Mouse (Mus musculus) layer of hippocampus, adult 2 months (tissue): ENCODE measurements around the gene 9130019O22Rik. TPM values are rescaled to one million over a fixed set of nuclear protein-coding genes. Genes with fewer than 3 reads are reported as not detected.
A peak's percentile ranks its signal among the peaks of the same experiment; 100 is the strongest.
"Not testable (repeated sequence)": the region's sequence is repeated elsewhere in the genome, so short reads cannot be mapped to it uniquely, and the experiment has no call there.

Experiments used
- DNase-seq, 2 experiments: peaks; one replicate each; pipeline ENCODE4 v3.0.0; 2022; ENCODE audit warnings: low spot score in 2 of 2
- H3K27ac ChIP-seq: fragments of 200-600 bp; 2 replicates; pipeline ENCODE4 v1.8.1; 2022
- H3K4me3 ChIP-seq: fragments of 200-600 bp; 2 replicates; pipeline ENCODE4 v1.8.1; 2022; ENCODE audit warnings: mild to moderate bottlenecking
- CTCF ChIP-seq: fragments of 200-600 bp; conservative IDR thresholded peaks from 2 replicates; pipeline ENCODE4 v1.8.1; 2022; ENCODE audit warnings: antibody characterized with exemption, mild to moderate bottlenecking, moderate library complexity
- total RNA-seq, 2 experiments: library from RNA; stranded (reverse); gene quantifications; 2 replicates each; pipeline ENCODE4 v1.2.3; 2021

Gene 9130019O22Rik
- total RNA-seq, 2 experiments from 2014 or later: 3.1 to 4.2 TPM

- no peak for TF ChIP-seq CTCF
- no peak overlapping the region for H3K27ac ChIP-seq
- DNase-seq: no peak
- no peak overlapping the region for H3K4me3 ChIP-seq
Observed at GRCm38 (mm10) chr7:127343351-127344019, 43.5 kb downstream of the 9130019O22Rik start.

- DNase-seq: no peak
- no peak overlapping the region for H3K4me3 ChIP-seq
- no peak for TF ChIP-seq CTCF
- no peak overlapping the region for H3K27ac ChIP-seq
Observed at GRCm38 (mm10) chr7:127342888-127343287, 44.1 kb downstream of the 9130019O22Rik start.

GRCm38 (mm10) chr7:127342332-127342731, 44.6 kb downstream of the 9130019O22Rik start:
- no peak for DNase-seq
- TF ChIP-seq CTCF: peak; percentile 70
- H3K4me3 ChIP-seq: no peak overlapping the region
- H3K27ac ChIP-seq: no peak overlapping the region

GRCm38 (mm10) chr7:127341861-127342260, 45.1 kb downstream of the 9130019O22Rik start:
- not testable (repeated sequence) for H3K27ac ChIP-seq, DNase-seq, H3K4me3 ChIP-seq

GRCm38 (mm10) chr7:127341356-127341755, 45.6 kb downstream of the 9130019O22Rik start:
- H3K27ac ChIP-seq: no peak overlapping the region
- DNase-seq: no peak
- no peak overlapping the region for H3K4me3 ChIP-seq
- TF ChIP-seq CTCF: no peak

- TF ChIP-seq CTCF: no peak
- no peak for DNase-seq
- H3K27ac ChIP-seq: no peak overlapping the region
- H3K4me3 ChIP-seq: no peak overlapping the region
Observed at GRCm38 (mm10) chr7:127337636-127338035, 49.3 kb downstream of the 9130019O22Rik start.

GRCm38 (mm10) chr7:127335604-127336003, 51.4 kb downstream of the 9130019O22Rik start:
- H3K4me3 ChIP-seq: no peak overlapping the region
- TF ChIP-seq CTCF: no peak
- no peak overlapping the region for H3K27ac ChIP-seq
- DNase-seq: no peak

GRCm38 (mm10) chr7:127333240-127333639, 53.7 kb downstream of the 9130019O22Rik start:
- TF ChIP-seq CTCF: no peak
- H3K27ac ChIP-seq: no peak overlapping the region
- H3K4me3 ChIP-seq: no peak overlapping the region
- DNase-seq: no peak

Other genes starting within 250 kb of the 9130019O22Rik start
- under 1 TPM; 0.64 to 0.72 TPM for gene Spn, start 249.3 kb downstream of the 9130019O22Rik start, total RNA-seq
- gene Cd2bp2, start 191.1 kb downstream of the 9130019O22Rik start, total RNA-seq: 10 to 100 TPM; 88.4 to 97.0 TPM
- gene Tbc1d10b, start 178.7 kb downstream of the 9130019O22Rik start, total RNA-seq: 100 to 1,000 TPM; 102 to 120 TPM
- 1 to 10 TPM; 1.3 to 1.9 TPM for gene Mylpf, start 178.3 kb downstream of the 9130019O22Rik start, total RNA-seq
- gene Zfp553, start 154.1 kb downstream of the 9130019O22Rik start, total RNA-seq: 10 to 100 TPM; 18.6 to 21.7 TPM
- 1 to 10 TPM; 5.0 to 6.3 TPM for gene Sept1, start 154.0 kb downstream of the 9130019O22Rik start, total RNA-seq
- gene Zfp771, start 142.9 kb downstream of the 9130019O22Rik start, total RNA-seq: 10 to 100 TPM; 68.3 to 69.2 TPM
- gene Dctpp1, start 126.5 kb downstream of the 9130019O22Rik start, total RNA-seq: 10 to 100 TPM; 18.3 to 23.8 TPM
- 10 to 100 TPM; 40.0 to 46.7 TPM for gene Sephs2, start 113.1 kb downstream of the 9130019O22Rik start, total RNA-seq
- gene Itgal, start 90.9 kb downstream of the 9130019O22Rik start, total RNA-seq: under 1 TPM; 0.20 to 0.36 TPM
- gene Zfp768, start 41.6 kb downstream of the 9130019O22Rik start, total RNA-seq: 10 to 100 TPM; 11.4 to 11.8 TPM
- gene Zfp747, start 11.1 kb downstream of the 9130019O22Rik start, total RNA-seq: 1 to 10 TPM; 6.7 to 6.9 TPM
- 1 to 10 TPM; 7.5 to 8.0 TPM for gene E430018J23Rik, start 6.5 kb upstream of the 9130019O22Rik start, total RNA-seq
- 1 to 10 TPM; 4.4 to 4.5 TPM for gene Zfp764, start 19.7 kb upstream of the 9130019O22Rik start, total RNA-seq
- 10 to 100 TPM; 12.2 to 17.3 TPM for gene Zfp688, start 34.9 kb upstream of the 9130019O22Rik start, total RNA-seq
- gene Zfp689, start 62.0 kb upstream of the 9130019O22Rik start, total RNA-seq: 1 to 10 TPM; 5.0 to 7.6 TPM
- 10 to 100 TPM; 29.2 to 35.3 TPM for gene Prr14, start 72.4 kb upstream of the 9130019O22Rik start, total RNA-seq
- 10 to 100 TPM; 60.3 to 72.5 TPM for gene Fbrs, start 92.0 kb upstream of the 9130019O22Rik start, total RNA-seq
- 100 to 1,000 TPM; 118 to 127 TPM for gene Srcap, start 124.8 kb upstream of the 9130019O22Rik start, total RNA-seq
- gene Gm42715, start 132.4 kb upstream of the 9130019O22Rik start, total RNA-seq: 10 to 100 TPM in 1 of 2 experiments, 1 to 10 TPM in 1; 9.0 to 12.0 TPM
- not detected for gene Tmem265, start 174.2 kb upstream of the 9130019O22Rik start, total RNA-seq
- 10 to 100 TPM; 80.4 to 84.2 TPM for gene Phkg2, start 186.2 kb upstream of the 9130019O22Rik start, total RNA-seq
- 10 to 100 TPM; 11.5 to 12.9 TPM for gene Ccdc189, start 201.4 kb upstream of the 9130019O22Rik start, total RNA-seq
- 10 to 100 TPM; 69.5 to 72.8 TPM for gene Rnf40, start 201.6 kb upstream of the 9130019O22Rik start, total RNA-seq
- 10 to 100 TPM; 21.8 to 22.5 TPM for gene Zfp629, start 228.6 kb upstream of the 9130019O22Rik start, total RNA-seq